Mouse (Mus musculus): ENCODE measurements around the gene Tmem19.

DNA sequence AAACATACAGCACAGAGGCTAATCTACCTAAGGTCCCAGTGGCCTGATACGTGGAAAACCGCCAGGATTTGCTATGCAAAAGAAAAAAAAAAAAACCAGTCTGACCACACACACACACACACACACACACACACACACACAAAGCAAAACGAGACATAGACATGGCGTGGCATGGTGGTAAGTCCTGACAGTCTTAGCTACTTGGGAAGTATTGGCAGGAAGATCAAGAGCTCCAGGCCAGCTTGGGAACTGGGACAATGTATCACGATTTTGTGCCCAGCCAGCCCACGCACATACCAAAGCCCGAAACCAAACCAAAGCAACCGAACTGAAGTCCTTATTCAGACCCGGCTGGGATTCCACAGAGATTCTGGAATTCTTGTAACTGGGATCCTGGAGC is 28.8 kb downstream of the Tmem19 start:
- TF ChIP-seq CTCF (IDR thresholded peaks at IDR 0.05; ENCODE audit: low read depth, low read length) (no peak), POLR2A (IDR thresholded peaks at IDR 0.05; ENCODE audit: insufficient read depth, low read length) (no peak)
